Mouse (Mus musculus): ENCODE data around the gene Nr2e1. TPM values are rescaled to one million over a fixed set of nuclear protein-coding genes. Genes with fewer than 3 reads are reported as not detected.

Gene Nr2e1
- polyA plus RNA-seq, 1 experiment from 2014 or later = not detected

GRCm38 (mm10) chr10:42546507-42546906 is 36.9 kb downstream of the Nr2e1 start:
- no peak for DNase-seq (ENCODE audit: low spot score)

DNA sequence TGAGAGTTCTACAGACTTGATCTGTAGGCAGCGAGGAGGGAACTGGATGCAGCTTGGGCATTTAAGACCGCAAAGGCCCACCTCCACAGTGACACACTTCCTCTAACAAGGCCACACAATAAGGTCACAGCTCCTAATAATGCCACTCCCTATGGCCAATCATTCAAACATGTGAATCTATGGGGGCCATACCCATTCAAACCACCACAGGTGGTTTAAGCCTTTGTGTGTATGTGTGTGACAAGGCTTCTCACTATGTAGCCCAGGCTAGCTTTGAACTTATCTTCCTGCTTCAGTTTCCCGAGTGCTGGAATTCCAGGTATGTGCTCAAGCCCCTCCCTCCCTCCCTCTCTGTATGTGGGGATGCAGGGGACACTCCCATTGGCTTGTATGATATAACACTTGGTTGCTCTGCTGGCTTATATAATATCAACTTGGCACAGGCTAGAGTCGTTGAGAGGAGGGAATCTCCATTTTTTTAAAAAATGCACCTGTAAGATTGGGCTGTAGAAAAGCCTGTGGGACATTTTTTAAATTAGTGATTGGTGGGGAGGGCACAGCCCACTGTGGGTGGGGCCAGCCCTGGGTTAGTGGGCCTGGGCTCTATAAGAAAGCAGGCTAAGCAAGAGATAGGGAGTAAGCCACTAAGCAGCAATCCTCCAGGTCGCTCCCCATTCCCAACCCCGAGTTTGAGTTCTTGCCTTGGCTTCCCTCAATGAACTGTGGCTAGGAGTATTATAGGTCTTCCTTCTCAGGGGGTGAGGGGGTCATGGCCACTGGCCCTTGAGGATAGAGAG is 37.5 kb downstream of the Nr2e1 start:
- no peak for DNase-seq (ENCODE audit: low spot score)

- DNase-seq (ENCODE audit: low spot score) = no peak
These were observed 45.7 kb downstream of the Nr2e1 start for GRCm38 (mm10) chr10:42537571-42538316.

GRCm38 (mm10) chr10:42533836-42534453 is 49.5 kb downstream of the Nr2e1 start:
- DNase-seq (ENCODE audit: low spot score) = no peak

DNA sequence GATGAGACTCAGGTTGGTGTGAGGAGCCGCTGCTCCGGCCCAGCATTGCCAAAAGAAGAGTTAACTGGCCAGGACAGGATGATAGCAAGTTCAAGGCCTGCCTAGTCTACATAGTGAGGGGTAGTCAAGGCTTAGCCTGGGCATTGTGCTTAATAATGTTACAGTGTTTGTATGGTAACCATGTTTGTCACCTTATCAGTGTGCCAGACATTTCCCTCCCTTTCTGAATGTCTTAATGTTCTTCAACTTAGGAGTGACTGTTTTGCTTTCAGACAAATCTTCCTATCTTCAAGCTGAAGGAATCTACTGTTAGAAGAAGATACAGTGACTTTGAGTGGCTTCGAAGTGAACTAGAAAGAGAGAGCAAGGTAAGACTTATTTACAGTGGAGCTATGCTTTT is 57.8 kb downstream of the Nr2e1 start:
- no peak for DNase-seq (ENCODE audit: low spot score)

GRCm38 (mm10) chr10:42523556-42524162 is 59.8 kb downstream of the Nr2e1 start:
- DNase-seq (ENCODE audit: low spot score) = no peak

- no peak for DNase-seq (ENCODE audit: low spot score)
These were observed 60.5 kb downstream of the Nr2e1 start for GRCm38 (mm10) chr10:42522912-42523311.

DNA sequence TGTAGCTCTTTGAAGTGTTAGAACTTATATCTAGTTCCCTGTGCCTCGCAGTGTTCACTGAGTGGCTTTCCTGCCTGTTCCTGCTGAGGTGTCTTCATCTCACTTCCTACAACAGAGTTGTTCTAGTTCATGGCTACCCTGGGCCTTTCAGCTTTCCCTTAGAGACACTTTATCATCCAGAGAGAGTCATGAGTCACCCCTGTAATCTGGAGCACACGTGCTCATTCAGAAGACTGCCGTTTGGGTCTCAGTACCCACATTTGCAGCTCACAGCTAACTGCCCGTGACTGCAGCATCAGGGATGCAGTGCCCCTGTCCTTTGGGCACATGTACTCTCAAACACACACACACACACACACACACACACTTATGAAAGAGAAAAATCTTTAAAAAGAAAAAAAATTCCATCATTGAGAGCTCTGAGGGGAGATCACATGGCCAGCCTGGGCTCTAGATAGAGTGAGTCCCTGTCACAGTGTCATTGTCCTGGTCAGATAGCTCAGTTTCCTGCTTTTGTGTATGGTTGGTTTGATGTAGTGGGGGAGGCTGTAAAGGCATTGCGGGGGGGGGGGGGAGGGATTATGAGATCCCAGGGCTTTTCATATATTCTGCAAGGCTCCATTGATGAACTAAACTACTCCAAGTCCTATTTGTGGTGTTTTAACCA is 62.0 kb downstream of the Nr2e1 start:
- DNase-seq (ENCODE audit: low spot score) = no peak

DNA sequence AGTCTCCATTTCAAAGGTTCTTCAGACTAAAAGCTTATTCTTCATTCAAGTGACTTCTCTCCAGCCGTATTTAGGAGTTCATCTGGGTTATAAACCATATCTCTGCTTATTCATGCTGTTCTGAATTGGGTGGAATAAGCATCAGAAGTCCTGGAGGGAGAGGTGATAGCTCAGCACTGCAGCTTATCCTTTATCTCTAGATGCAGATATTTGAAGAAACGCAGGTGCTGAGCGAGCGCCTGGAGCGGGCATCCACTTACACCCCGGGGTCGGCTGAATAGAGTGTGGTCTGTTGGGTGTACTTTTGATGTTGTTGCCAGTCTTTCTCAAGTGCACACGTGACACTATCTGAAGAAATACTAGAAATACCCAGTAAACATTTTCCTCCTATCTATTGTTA is 65.1 kb downstream of the Nr2e1 start:
- no peak for DNase-seq (ENCODE audit: low spot score)

- DNase-seq (ENCODE audit: low spot score) = no peak
These were observed 69.3 kb downstream of the Nr2e1 start for GRCm38 (mm10) chr10:42514125-42514524.

Other genes starting within 250 kb of the Nr2e1 start
- 4.4 and 5.2 TPM in 2 replicates for gene Afg1l, start 105.1 kb downstream of the Nr2e1 start, polyA plus RNA-seq (2015; fragmentation: Nextera tagmentation; extraction: Ambion mirVana)
- gene Snx3, start 81.6 kb downstream of the Nr2e1 start, polyA plus RNA-seq (2015; fragmentation: Nextera tagmentation; extraction: Ambion mirVana) = 363 and 394 TPM in 2 replicates
- gene Ostm1, start 190 bp upstream of the Nr2e1 start, polyA plus RNA-seq (2015; fragmentation: Nextera tagmentation; extraction: Ambion mirVana) = 95.3 and 102 TPM in 2 replicates
- gene Sec63, start 177.9 kb upstream of the Nr2e1 start, polyA plus RNA-seq (2015; fragmentation: Nextera tagmentation; extraction: Ambion mirVana) = 21.3 and 25.0 TPM in 2 replicates

Measured in thymus, postnatal 0 days (tissue).